Mouse (Mus musculus) liver, embryonic 16.5 days (tissue): ENCODE measurements around the gene Tinf2. TPM values are rescaled to one million over a fixed set of nuclear protein-coding genes. Genes with fewer than 3 reads are reported as not detected.

Source experiments
- ATAC-seq: fragments of 200-750 bp; cut with Nextera tagmentation; 2 replicates; pipeline ENCODE4 v1.8.0; 2017; ENCODE audit warnings: low read depth, mild to moderate bottlenecking, moderate number of reproducible peaks, moderate library complexity
- H3K27ac ChIP-seq: fragments of 300-500 bp; sonication (generic); 2 replicates; pipeline ENCODE4 v1.5.1; 2014; ENCODE audit warnings: mild to moderate bottlenecking, low read length
- H3K27me3 ChIP-seq: fragments of 300-500 bp; sonication (generic); 2 replicates; pipeline ENCODE4 v1.6.1; 2014; ENCODE audit warnings: low read depth, low read length, mixed read lengths; ENCODE audit not compliant: control insufficient read depth, insufficient read depth
- H3K36me3 ChIP-seq: fragments of 300-500 bp; sonication (generic); 2 replicates; pipeline ENCODE4 v1.6.1; 2014; ENCODE audit warnings: mild to moderate bottlenecking; ENCODE audit not compliant: control insufficient read depth, insufficient read depth
- H3K4me1 ChIP-seq: fragments of 300-500 bp; sonication (generic); 2 replicates; pipeline ENCODE4 v1.6.1; 2014; ENCODE audit warnings: low read depth, low read length, mixed read lengths; ENCODE audit not compliant: control insufficient read depth
- H3K4me2 ChIP-seq: fragments of 300-500 bp; sonication (generic); 2 replicates; pipeline ENCODE4 v1.6.1; 2014; ENCODE audit warnings: low read depth, low read length, mixed read lengths
- H3K4me3 ChIP-seq: fragments of 300-500 bp; sonication (generic); 2 replicates; pipeline ENCODE4 v1.5.1; 2014; ENCODE audit warnings: low read depth, mild to moderate bottlenecking, low read length
- H3K9ac ChIP-seq: fragments of 300-500 bp; sonication (generic); 2 replicates; pipeline ENCODE4 v1.6.1; 2014; ENCODE audit warnings: low read depth, low read length
- H3K9me3 ChIP-seq: fragments of 300-500 bp; sonication (generic); replicated peaks from 2 replicates; pipeline ENCODE4 v1.6.1; 2016; ENCODE audit warnings: low read length; ENCODE audit not compliant: control insufficient read depth
- WGBS: fragments of 180-500 bp; shearing (Covaris S2); extraction: QIAGEN DNeasy Blood & Tissue Kit; methylation state at CpG from one replicate; pipeline ENCODE4 v1.1.7; 2014; ENCODE audit not compliant: insufficient replicate concordance; 5-methylcytosine and 5-hydroxymethylcytosine counted together
- polyA plus RNA-seq: library from polyadenylated mRNA; unstranded; fragments of >200 nt; fragmentation: Nextera tagmentation; extraction: Ambion mirVana; gene quantifications from 2 replicates; pipeline ENCODE4 v1.2.1, GENCODE M21; 2015

Gene Tinf2
- polyA plus RNA-seq, 1 experiment from 2014 or later, result 17.8 TPM

DNA sequence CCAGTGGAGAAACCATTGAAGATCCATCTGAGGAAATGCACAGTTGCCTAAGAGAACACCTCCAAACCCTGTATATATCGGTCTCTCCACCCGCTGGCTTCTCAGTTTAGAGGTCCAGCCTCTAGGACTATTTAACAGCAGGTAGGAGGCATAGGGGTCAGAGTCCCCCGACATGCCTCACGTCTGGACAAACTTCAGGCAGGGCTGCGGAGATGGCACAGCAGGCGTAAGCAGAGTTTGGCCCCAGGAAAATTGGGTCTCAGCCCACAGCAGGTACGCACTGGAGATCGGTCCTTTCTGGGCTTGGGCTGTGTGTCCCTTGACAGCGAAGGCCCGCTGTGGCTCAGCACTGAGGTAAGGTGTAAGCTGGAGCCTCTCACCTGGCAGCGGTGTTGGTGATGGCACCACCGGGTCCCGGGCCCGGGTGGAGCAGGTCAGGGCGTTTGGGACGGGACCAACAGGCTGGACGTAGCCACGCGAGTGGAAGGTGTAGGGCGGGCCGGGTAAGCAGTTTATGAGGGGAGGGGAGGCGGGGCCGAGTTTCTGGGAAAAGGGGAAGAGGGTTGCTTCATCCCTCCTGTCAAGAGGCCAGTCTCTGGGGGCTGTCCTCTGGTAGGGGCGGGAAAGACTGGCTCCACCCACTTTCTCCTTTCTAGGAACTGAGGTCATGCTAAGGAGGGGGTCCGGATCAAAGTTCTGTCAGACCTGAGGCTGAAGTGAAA is 31.5 kb upstream of the Tinf2 start:
- H3K4me2 ChIP-seq, result peak overlapping the region; percentile 62
- H3K9me3 ChIP-seq, result no peaks in the 10 kb centered on the region
- peak overlapping the region; percentile 52 for H3K4me3 ChIP-seq
- no peaks in the 10 kb centered on the region; the same call in 1 of the 2 replicates for H3K27me3 ChIP-seq
- peak; percentile 70 for ATAC-seq
- H3K4me1 ChIP-seq, result peaks cover 16% of the 10 kb centered on the region
- no peaks in the 10 kb centered on the region; the same call in 1 of the 2 replicates for H3K36me3 ChIP-seq
- no peak overlapping the region for H3K27ac ChIP-seq
- H3K9ac ChIP-seq, result peak overlapping the region; percentile 40; the same call in 1 of the 2 replicates
- WGBS, result 10% methylated on average over 25 of the region's 25 CpGs

DNA sequence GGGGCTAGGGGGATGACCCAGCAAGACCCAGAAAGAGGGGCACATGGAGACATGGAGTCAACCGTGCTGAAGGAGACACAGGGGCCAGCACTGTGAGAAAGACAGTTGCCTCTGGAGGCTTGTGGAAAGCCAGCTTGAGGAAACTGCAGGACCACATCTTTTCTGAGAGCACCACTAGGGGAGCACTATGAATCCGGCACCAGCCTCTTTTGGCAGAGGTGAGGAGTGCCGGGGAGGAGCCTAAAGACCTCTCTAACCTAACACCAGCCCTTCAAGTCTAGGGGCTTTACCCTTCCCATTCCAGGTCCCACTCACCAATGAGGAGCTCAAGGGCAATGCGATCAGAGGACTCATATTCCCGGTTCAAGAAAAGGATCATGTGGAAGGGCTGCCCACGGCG is 30.2 kb upstream of the Tinf2 start:
- Histone ChIP-seq H3K4me2 (no peak overlapping the region), H3K4me3 (no peak overlapping the region), H3K9me3 (no peaks in the 10 kb centered on the region), H3K9ac (no peak overlapping the region), H3K27me3 (no peaks in the 10 kb centered on the region; the same call in 1 of the 2 replicates), H3K4me1 (peaks cover 23% of the 10 kb centered on the region), H3K27ac (no peak overlapping the region), H3K36me3 (no peaks in the 10 kb centered on the region)
- WGBS, result 66% methylated on average over 7 of the region's 7 CpGs
- ATAC-seq, result no peak

DNA sequence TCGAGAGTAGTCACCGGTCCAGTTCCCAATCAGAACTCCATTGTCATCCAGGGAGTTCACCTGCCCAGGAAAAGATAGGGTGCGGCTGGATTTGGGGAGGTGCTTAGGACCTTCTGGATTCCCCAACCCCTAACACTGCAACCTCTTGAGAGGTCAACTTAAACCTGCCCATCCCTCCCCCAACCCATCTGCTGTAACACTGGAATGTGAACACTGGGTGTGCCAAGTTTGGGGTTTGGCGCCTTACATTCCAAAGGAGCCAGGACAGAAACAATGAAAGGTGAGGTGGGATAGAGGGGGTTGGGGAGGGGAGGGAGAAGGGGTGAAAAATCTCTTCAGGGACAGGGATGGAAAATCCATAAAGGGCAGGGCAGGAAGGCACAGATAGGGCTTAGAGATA is 27.9 kb upstream of the Tinf2 start:
- Histone ChIP-seq H3K4me1 (peaks cover 17% of the 10 kb centered on the region), H3K36me3 (no peaks in the 10 kb centered on the region), H3K27ac (no peak overlapping the region), H3K4me2 (no peak overlapping the region), H3K9me3 (no peaks in the 10 kb centered on the region), H3K9ac (no peak overlapping the region), H3K27me3 (no peaks in the 10 kb centered on the region; the same call in 1 of the 2 replicates), H3K4me3 (no peak overlapping the region)
- WGBS, result 71% methylated on average over 4 of the region's 4 CpGs
- ATAC-seq, result no peak

DNA sequence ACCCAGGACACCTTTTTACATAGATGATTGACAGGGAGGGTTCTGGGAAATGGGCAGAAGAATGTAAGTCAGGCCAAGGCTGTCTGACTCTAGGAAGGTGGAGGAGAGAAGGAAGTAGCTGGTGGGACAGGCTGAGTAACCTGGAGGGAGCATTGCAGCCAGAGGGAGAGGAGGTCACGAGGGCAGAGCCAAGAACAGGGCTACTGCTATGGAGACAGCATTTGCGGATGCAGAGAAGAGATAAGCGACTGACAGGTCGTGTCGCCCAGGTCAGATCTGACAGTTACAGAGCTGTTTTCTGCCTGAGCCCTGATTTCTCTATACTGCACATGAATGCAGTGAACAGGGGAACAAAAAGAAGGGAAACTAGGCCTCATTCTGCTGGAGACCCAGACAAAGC is 25.8 kb upstream of the Tinf2 start:
- no peak overlapping the region for H3K27ac ChIP-seq
- no peaks in the 10 kb centered on the region for H3K36me3 ChIP-seq
- H3K9me3 ChIP-seq, result no peaks in the 10 kb centered on the region
- H3K27me3 ChIP-seq, result no peaks in the 10 kb centered on the region; the same call in 1 of the 2 replicates
- 28% methylated on average over 5 of the region's 5 CpGs for WGBS
- no peak overlapping the region for H3K9ac ChIP-seq
- 0 out of 2 replicates have a peak, but pooled peaks have one; percentile 30 for ATAC-seq
- H3K4me2 ChIP-seq, result no peak overlapping the region
- no peak overlapping the region for H3K4me3 ChIP-seq
- peaks cover 7% of the 10 kb centered on the region for H3K4me1 ChIP-seq

DNA sequence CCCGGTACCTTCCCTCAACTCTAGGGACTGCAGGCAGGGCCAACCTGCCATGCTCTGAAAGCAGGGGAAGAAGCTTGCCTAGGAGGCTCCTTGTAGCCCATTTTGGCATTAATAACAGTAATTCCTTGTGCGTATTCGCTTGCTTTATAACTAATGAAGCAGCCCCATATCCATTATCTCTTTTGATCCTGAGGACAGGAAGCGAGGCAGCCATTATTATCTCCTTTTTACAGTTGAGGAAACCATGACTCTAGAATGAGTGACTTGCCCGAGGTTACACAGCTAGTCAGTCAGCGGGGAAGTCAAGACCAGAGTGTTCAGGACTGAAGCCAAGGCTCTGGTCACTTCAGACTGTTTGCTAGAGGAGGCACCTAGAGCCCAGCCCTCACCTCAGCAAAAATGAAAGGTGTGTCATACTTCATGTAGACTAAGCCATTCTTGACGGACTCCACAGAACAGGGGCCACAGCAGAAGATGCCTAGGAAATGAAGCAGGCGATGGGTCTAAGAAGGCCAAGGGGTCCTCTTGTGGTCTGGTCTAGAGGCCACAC is 24.5 kb upstream of the Tinf2 start:
- no peak overlapping the region for H3K4me3 ChIP-seq
- H3K4me1 ChIP-seq, result peaks cover 7% of the 10 kb centered on the region
- no peak overlapping the region for H3K9ac ChIP-seq
- no peaks in the 10 kb centered on the region for H3K9me3 ChIP-seq
- ATAC-seq, result no peak
- 47% methylated on average over 8 of the region's 8 CpGs for WGBS
- no peak overlapping the region for H3K4me2 ChIP-seq
- no peaks in the 10 kb centered on the region for H3K36me3 ChIP-seq
- H3K27ac ChIP-seq, result no peak overlapping the region
- no peaks in the 10 kb centered on the region for H3K27me3 ChIP-seq

DNA sequence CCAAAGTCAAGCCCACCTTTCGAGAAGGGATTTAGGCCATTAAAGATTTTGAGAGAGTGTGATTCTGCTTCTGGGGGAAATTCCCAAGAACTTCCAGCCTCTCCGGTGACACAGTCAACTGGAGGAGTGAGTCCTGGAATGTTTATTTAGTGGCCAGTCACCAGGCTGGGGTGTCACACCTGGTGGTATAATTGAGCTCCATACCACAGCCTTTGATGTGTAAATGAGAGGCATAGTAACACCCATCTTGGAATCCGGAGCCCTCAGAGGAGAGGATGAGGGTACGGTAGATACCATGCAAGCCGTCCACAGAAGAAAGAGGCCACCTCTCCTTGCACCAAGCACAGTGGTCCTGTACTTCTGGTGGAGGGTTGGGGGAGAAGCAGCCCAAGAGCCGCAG is 21.1 kb upstream of the Tinf2 start:
- WGBS, result 69% methylated on average over 6 of the region's 6 CpGs
- peaks cover 7% of the 10 kb centered on the region for H3K4me1 ChIP-seq
- H3K4me3 ChIP-seq, result no peak overlapping the region
- no peak overlapping the region for H3K27ac ChIP-seq
- no peak overlapping the region for H3K4me2 ChIP-seq
- no peak overlapping the region for H3K9ac ChIP-seq
- ATAC-seq, result no peak
- H3K9me3 ChIP-seq, result no peaks in the 10 kb centered on the region
- no peaks in the 10 kb centered on the region for H3K36me3 ChIP-seq
- H3K27me3 ChIP-seq, result no peaks in the 10 kb centered on the region

DNA sequence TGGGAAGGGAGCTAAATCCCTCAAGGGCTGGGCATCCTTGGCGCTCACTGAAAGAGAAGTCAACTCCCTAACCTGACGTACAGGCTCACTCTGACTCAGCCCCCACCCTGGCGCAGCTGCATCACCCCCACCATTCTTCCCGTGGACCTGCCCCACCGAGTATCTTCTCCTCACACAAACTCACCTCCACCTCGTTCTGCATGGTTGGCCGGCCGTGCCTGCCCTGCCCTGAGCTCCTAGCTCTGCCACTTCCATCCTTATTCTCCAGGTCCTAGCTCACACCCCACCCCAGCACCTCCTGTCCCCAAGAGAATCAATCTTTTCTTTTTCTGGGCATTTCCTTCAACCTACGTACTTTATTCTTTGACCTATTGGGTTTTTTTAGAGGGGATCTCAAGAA is 19.5 kb upstream of the Tinf2 start:
- no peak overlapping the region for H3K27ac ChIP-seq
- H3K4me2 ChIP-seq, result no peak overlapping the region
- H3K36me3 ChIP-seq, result no peaks in the 10 kb centered on the region
- no peaks in the 10 kb centered on the region for H3K27me3 ChIP-seq
- H3K9ac ChIP-seq, result no peak overlapping the region
- no peaks in the 10 kb centered on the region; the same call in 1 of the 2 replicates for H3K4me1 ChIP-seq
- no peak overlapping the region for H3K4me3 ChIP-seq
- H3K9me3 ChIP-seq, result no peaks in the 10 kb centered on the region
- 59% methylated on average over 9 of the region's 9 CpGs for WGBS
- no peak for ATAC-seq

DNA sequence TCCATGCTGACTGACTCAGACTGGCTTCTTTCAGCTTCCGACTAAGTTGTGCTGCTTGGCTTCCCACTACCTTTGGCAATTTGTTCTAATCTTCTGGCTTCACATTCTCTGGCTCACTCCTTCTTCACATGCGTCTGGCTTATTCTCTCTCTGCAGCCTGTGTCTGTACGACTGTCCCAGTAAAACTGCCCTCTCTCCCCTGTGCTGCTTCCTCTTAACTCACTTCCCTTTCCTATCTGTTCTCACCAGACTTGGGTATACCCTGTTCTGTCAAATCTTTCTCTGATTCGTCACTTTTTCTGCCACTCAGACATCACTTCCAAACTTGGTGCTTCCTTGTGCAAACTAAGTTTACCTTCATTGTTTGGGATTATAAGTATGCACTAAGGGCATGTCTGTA is 15.6 kb upstream of the Tinf2 start:
- H3K9ac ChIP-seq, result no peak overlapping the region
- ATAC-seq, result no peak
- no peaks in the 10 kb centered on the region for H3K27me3 ChIP-seq
- H3K4me2 ChIP-seq, result no peak overlapping the region
- no peaks in the 10 kb centered on the region for H3K9me3 ChIP-seq
- H3K27ac ChIP-seq, result no peak overlapping the region
- H3K4me3 ChIP-seq, result no peak overlapping the region
- H3K36me3 ChIP-seq, result no peaks in the 10 kb centered on the region
- H3K4me1 ChIP-seq, result no peaks in the 10 kb centered on the region
- 42% methylated on average over 4 of the region's 4 CpGs for WGBS

DNA sequence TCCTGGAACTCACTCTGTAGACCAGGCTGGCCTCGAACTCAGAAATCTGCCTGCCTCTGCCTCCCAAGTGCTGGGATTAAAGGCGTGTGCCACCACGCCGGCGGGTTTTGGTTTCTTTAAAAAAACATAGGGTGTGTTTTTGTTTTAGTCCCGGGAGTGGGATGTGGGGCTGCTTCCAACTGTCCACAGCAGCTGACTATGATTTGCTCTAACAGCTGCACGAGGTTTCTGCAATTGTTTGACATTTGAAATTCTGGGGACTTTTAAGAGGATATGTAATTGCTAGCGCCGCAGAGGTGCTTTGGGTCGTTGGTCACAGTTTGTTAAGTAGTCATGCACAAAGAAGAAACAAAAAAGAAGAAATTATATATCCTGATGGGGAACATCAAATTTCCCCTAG is 7.8 kb upstream of the Tinf2 start:
- Histone ChIP-seq H3K9me3 (no peaks in the 10 kb centered on the region), H3K4me2 (no peak overlapping the region), H3K27me3 (no peaks in the 10 kb centered on the region), H3K9ac (no peak overlapping the region), H3K36me3 (no peaks in the 10 kb centered on the region), H3K27ac (no peak overlapping the region), H3K4me3 (no peak overlapping the region), H3K4me1 (no peaks in the 10 kb centered on the region)
- 68% methylated on average over 10 of the region's 10 CpGs for WGBS
- no peak for ATAC-seq
